Mouse (Mus musculus) gastrocnemius, postnatal 14 days (tissue): ENCODE results near the gene Bdh1. TPM values are rescaled to one million over a fixed set of nuclear protein-coding genes. Genes with fewer than 3 reads are reported as not detected.
"Not testable (repeated sequence)": the region's sequence is repeated elsewhere in the genome, so short reads cannot be mapped to it uniquely, and the experiment has no call there.

Experiments used
- DNase-seq: peaks from one replicate; pipeline ENCODE4 v3.0.0; 2021; ENCODE audit warnings: mixed read lengths
- intact Hi-C: fragments of 180-260 bp; cut with DNase I; formaldehyde crosslinking; loops from one replicate; pipeline ENCODE4 v1.15.1; 2025; ENCODE audit warnings: low total_unique reads
- long read RNA-seq, 2 experiments: library from polyadenylated mRNA; stranded (forward); transcript quantifications; one replicate each; pipeline ENCODE4 v2.0.0; 2021
- total RNA-seq, 2 experiments: library from RNA; stranded (reverse); gene quantifications; 2 replicates each; pipeline ENCODE4 v1.2.3; 2021

Gene Bdh1
- under 1 TPM; 0.29 to 0.57 TPM for total RNA-seq
- long read RNA-seq, experiment 1: 0 reads
- long read RNA-seq, experiment 2, partial matches to known transcripts: 1 of 1 reads
- long read RNA-seq, experiment 2, other reads (novel, unspliced or antisense): 0 of 1 reads

GRCm38 (mm10) chr16:31422000-31422399 is at the start of gene Bdh1:
Gene Bdh1 (plus strand): TSS chr16:31422280.
- DNase-seq: no peak
- intact Hi-C loops: no loop called here

DNA sequence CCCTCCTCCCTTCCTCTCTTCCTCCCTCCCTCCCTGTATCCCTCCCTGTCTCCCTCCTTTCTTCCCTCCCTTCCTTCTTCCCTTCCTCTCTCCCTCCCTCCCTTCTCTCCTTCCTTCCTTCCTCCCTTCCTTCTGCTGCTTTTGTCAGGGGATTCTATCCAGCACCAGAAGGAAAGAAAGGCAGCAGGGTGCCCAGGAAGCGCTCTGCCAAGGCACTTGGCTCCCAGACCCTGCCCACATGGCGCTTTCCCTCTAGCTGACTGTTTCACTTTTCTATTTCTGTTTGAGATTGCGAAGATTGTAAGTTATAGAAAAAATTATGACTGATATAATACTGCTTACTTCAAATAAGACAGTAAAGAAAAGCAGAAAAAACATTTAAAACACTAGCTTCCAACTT is 49.8 kb upstream of the Bdh1 start:
- DNase-seq, intact Hi-C loops: not testable (repeated sequence)

DNA sequence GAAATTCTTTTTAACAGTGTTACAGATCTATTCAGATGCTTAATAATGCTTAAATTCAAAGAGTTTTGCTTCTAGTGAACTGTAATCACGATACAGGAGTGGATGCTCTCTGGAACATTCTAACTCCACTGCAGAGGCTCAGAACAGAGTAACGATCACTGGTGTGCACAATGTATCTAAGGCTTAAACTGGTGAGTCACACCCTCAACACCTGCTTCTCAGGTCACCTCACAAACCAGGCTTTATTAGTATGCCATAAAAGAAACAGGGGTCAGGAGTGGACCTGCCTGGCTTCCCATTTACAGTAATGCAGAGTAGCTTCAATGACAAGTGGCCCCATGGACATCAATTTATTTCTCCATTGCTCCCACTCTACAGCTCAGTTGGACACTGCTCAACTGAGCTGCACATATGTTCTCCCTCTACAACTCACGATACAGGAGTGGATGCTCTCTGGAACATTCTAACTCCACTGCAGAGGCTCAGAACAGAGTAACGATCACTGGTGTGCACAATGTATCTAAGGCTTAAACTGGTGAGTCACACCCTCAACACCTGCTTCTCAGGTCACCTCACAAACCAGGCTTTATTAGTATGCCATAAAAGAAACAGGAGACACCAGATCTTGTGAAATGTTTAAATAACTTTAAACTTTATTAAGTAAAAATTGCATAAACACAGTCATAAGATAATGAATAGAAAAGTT is 46.0 kb upstream of the Bdh1 start:
- intact Hi-C loops, DNase-seq: not testable (repeated sequence)

- DNase-seq, intact Hi-C loops: not testable (repeated sequence)
Observed at GRCm38 (mm10) chr16:31388269-31388668, 33.8 kb upstream of the Bdh1 start.

GRCm38 (mm10) chr16:31399231-31399630 is 22.8 kb upstream of the Bdh1 start:
- DNase-seq: no peak
- intact Hi-C loops: no loop called here

GRCm38 (mm10) chr16:31400908-31401692 is 21.0 kb upstream of the Bdh1 start:
- DNase-seq: no peak
- intact Hi-C loops: no loop called here

DNA sequence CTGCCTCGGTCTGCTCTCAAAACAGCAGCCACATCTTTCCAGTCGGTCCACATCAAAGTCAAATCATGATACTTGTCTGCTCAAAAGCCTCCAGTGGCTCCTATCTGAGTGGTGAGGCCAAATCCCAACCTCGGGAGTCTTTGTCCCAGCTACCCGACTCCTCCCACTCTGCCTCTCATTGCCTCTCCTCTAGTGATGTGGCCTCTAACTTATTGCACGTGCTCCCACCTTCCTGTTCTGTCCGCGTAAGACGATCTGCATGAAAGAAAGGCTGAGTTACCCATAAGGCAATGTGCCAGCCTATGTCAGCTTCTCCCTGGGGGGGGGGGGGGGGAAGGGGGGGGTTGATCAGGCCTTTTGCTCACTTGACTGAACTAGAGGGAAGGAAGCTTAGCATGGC is 20.0 kb upstream of the Bdh1 start:
- intact Hi-C loops: no loop called here
- DNase-seq: no peak

- intact Hi-C loops: no loop called here
- no peak for DNase-seq
Observed at GRCm38 (mm10) chr16:31403971-31404370, 18.1 kb upstream of the Bdh1 start.

DNA sequence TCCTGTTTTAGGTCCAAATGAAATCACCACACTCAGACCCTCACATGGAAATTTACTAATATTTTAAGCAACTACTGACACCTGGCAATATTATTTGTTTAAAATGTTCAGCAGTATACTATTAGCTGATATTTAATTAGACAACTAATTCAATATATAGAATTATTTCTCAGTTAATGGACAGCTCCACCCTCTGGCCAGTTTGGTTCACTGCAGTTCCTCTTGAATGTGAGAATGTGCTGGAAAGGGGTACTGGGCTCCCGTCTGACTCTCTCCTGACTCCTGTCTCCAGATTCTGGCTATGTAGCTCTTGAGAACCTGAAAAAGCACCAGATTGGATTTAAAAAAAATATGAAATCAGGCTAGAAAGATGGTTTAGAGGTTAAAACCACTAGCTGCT is 17.0 kb upstream of the Bdh1 start:
- no peak for DNase-seq
- intact Hi-C loops: no loop called here

GRCm38 (mm10) chr16:31407872-31408271 is 14.2 kb upstream of the Bdh1 start:
- DNase-seq: no peak
- intact Hi-C loops: no loop called here

GRCm38 (mm10) chr16:31410969-31411368 is 11.1 kb upstream of the Bdh1 start:
- no peak for DNase-seq
- intact Hi-C loops: no loop called here

- peak; percentile 73 for DNase-seq
- intact Hi-C loops: no loop called here
Observed at GRCm38 (mm10) chr16:31412321-31412720, 9.8 kb upstream of the Bdh1 start.

DNA sequence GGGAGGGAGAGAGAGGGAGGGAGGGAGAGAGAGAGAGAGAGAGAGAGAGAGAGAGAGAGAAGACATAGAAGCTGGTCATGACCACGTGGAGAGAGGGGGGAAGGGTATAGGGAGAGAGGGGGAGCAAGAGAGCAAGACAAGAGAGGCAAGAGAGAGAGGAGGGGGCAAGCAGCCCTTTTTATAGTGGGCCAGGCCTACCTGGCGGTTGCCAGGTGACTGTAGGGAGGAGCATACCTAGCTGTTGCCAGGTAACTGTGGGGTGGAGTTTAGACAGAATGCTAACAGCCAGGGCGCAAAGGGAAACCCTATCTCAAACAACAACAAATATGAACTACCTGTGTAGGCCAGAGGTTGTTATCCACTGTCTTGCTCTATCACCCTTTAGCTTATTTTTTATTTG is 8.3 kb upstream of the Bdh1 start:
- intact Hi-C loops: no loop called here
- no peak for DNase-seq

GRCm38 (mm10) chr16:31415885-31416450 is 6.1 kb upstream of the Bdh1 start:
- no peak for DNase-seq
- intact Hi-C loops: no loop called here

DNA sequence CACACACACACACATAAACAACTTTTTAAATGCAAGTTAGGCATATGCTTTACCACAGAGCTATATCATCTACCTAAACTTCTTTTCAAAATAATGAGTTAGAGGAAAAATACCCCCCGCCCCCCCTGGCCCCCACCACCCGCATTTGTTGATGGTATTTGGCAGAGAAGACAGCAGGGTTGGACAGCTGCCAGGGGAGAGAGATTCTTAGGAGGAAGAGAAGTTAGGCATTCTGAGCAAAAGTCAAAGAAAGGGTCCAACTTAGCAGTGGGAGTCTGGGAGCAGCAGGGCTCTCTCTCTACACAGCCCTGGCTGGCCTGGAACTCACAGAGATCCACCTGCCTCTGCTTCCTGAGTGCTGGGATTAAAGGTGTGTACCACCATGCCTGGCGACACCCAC is 3.4 kb upstream of the Bdh1 start:
- no peak for DNase-seq
- intact Hi-C loops: no loop called here

GRCm38 (mm10) chr16:31419457-31419856 is 2.6 kb upstream of the Bdh1 start:
- no peak for DNase-seq
- intact Hi-C loops: no loop called here

GRCm38 (mm10) chr16:31422722-31423121 is 642 bp downstream of the Bdh1 start:
- no peak for DNase-seq
- intact Hi-C loops: no loop called here

GRCm38 (mm10) chr16:31423368-31423767 is 1.3 kb downstream of the Bdh1 start:
- no peak for DNase-seq
- intact Hi-C loops: no loop called here

- intact Hi-C loops: no loop called here
- no peak for DNase-seq
Observed at GRCm38 (mm10) chr16:31424416-31425187, 2.5 kb downstream of the Bdh1 start.

DNA sequence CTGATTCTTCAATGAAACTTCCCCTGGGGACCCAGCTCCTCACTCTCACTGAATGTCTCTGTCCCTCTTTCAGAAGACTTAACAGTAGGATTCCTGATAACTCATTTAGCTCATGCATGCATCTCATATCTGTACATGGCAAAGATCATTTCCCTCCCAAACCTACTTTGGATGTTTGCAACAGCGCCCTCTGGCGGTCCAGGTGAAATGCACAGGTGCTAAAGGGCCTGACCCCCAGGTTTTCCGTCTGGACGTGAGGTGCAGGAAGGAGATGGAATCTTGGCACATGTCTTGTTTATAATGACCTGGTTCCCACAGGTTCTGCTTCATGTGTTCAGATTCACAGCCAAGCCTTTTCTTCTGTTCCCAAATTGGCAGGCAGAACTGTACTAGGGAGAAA is 3.4 kb downstream of the Bdh1 start:
- peak; percentile 35 for DNase-seq
- intact Hi-C loops: no loop called here
